Mouse (Mus musculus) hindbrain, embryonic 15.5 days (tissue): ENCODE results near the gene Nova2. TPM values are rescaled to one million over a fixed set of nuclear protein-coding genes. Genes with fewer than 3 reads are reported as not detected.

ENCODE experiments used
- ATAC-seq: fragments of 200-750 bp; cut with Nextera tagmentation; 2 replicates; pipeline ENCODE4 v1.8.0; 2017; ENCODE audit warnings: low read depth, moderate number of reproducible peaks, moderate TSS enrichment; ENCODE audit not compliant: low FRiP score
- H3K27ac ChIP-seq: fragments of 300-500 bp; sonication (generic); replicated peaks from 2 replicates; pipeline ENCODE4 v1.5.1; 2015; ENCODE audit warnings: mild to moderate bottlenecking, inconsistent platforms
- H3K27me3 ChIP-seq: fragments of 300-500 bp; sonication (generic); 2 replicates; pipeline ENCODE4 v1.6.1; 2015; ENCODE audit warnings: control low read depth, inconsistent platforms
- H3K36me3 ChIP-seq: fragments of 300-500 bp; sonication (generic); 2 replicates; pipeline ENCODE4 v1.6.1; 2015; ENCODE audit warnings: control low read depth, inconsistent platforms
- H3K4me1 ChIP-seq: fragments of 300-500 bp; sonication (generic); replicated peaks from 2 replicates; pipeline ENCODE4 v1.6.1; 2015; ENCODE audit warnings: control low read depth, inconsistent platforms
- H3K4me2 ChIP-seq: fragments of 300-500 bp; sonication (generic); 2 replicates; pipeline ENCODE4 v1.6.1; 2015; ENCODE audit warnings: moderate library complexity, mild to moderate bottlenecking, inconsistent platforms
- H3K4me3 ChIP-seq: fragments of 300-500 bp; sonication (generic); 2 replicates; pipeline ENCODE4 v1.5.1; 2015; ENCODE audit warnings: mild to moderate bottlenecking, inconsistent platforms
- H3K9ac ChIP-seq: fragments of 300-500 bp; sonication (generic); 2 replicates; pipeline ENCODE4 v1.6.1; 2015; ENCODE audit warnings: inconsistent platforms
- H3K9me3 ChIP-seq: fragments of 300-500 bp; sonication (generic); 2 replicates; pipeline ENCODE4 v1.6.1; 2016; ENCODE audit warnings: control low read depth, inconsistent platforms
- WGBS: fragments of 180-500 bp; shearing (Covaris S2); methylation state at CpG from one replicate; pipeline ENCODE4 v1.1.7; 2015; 5-methylcytosine and 5-hydroxymethylcytosine counted together
- polyA plus RNA-seq: library from polyadenylated mRNA; unstranded; fragments of >200 nt; fragmentation: Nextera tagmentation; extraction: Ambion mirVana; gene quantifications from 2 replicates; pipeline ENCODE4 v1.2.1, GENCODE M21; 2015

The Nova2 gene
- polyA plus RNA-seq, 1 experiment from 2014 or later = 12.5 TPM

GRCm38 (mm10) chr7:18990601-18991295 is 65.1 kb downstream of the Nova2 start, which contains the start of gene Mypop:
TSS of gene Mypop (plus strand) at chr7:18991245.
- Histone ChIP-seq H3K4me1 (peaks cover 47% of the 10 kb centered on the region), H3K27ac (peak within 1 kb of the TSS; percentile 96), H3K4me3 (peak within 1 kb of the TSS; percentile 63), H3K36me3 (no peaks in the 10 kb centered on the region), H3K9ac (peak within 1 kb of the TSS; percentile 56), H3K9me3 (no peaks in the 10 kb centered on the region), H3K27me3 (no peaks in the 10 kb centered on the region), H3K4me2 (peak within 1 kb of the TSS; percentile 87)
- ATAC-seq = peak; percentile 94
- WGBS = under 1% methylated on average over 37 of the region's 37 CpGs

GRCm38 (mm10) chr7:18991660-18992293 is 66.1 kb downstream of the Nova2 start:
- 0 out of 2 replicates have a peak, but pooled peaks have one; percentile 0 for ATAC-seq
- H3K4me3 ChIP-seq = peak overlapping the region; percentile 63
- no peaks in the 10 kb centered on the region for H3K27me3 ChIP-seq
- peaks cover 47% of the 10 kb centered on the region for H3K4me1 ChIP-seq
- H3K36me3 ChIP-seq = no peaks in the 10 kb centered on the region
- peak overlapping the region; percentile 87 for H3K4me2 ChIP-seq
- no peaks in the 10 kb centered on the region for H3K9me3 ChIP-seq
- WGBS = under 1% methylated on average over 51 of the region's 59 CpGs
- H3K27ac ChIP-seq = peak overlapping the region; percentile 96
- H3K9ac ChIP-seq = peak overlapping the region; percentile 56

GRCm38 (mm10) chr7:18992294-18992675 is 66.6 kb downstream of the Nova2 start:
- peak overlapping the region; percentile 87 for H3K4me2 ChIP-seq
- no peaks in the 10 kb centered on the region for H3K36me3 ChIP-seq
- WGBS = 2% methylated on average over 31 of the region's 31 CpGs
- H3K4me3 ChIP-seq = peak overlapping the region; percentile 63
- no peaks in the 10 kb centered on the region for H3K27me3 ChIP-seq
- H3K4me1 ChIP-seq = peaks cover 47% of the 10 kb centered on the region
- H3K9me3 ChIP-seq = no peaks in the 10 kb centered on the region
- no peak for ATAC-seq
- peak overlapping the region; percentile 96 for H3K27ac ChIP-seq
- H3K9ac ChIP-seq = peak overlapping the region; percentile 56

- Histone ChIP-seq H3K4me2 (peak overlapping the region; percentile 87), H3K27me3 (no peaks in the 10 kb centered on the region), H3K4me1 (peaks cover 47% of the 10 kb centered on the region), H3K9ac (peak overlapping the region; percentile 56), H3K9me3 (no peaks in the 10 kb centered on the region), H3K27ac (no peak overlapping the region), H3K36me3 (no peaks in the 10 kb centered on the region), H3K4me3 (peak overlapping the region; percentile 63)
- ATAC-seq = no peak
- WGBS = 81% methylated on average over 5 of the region's 5 CpGs
Observed at GRCm38 (mm10) chr7:18993036-18993435, 67.3 kb downstream of the Nova2 start.

GRCm38 (mm10) chr7:18998835-18999234 is 73.1 kb downstream of the Nova2 start:
- Histone ChIP-seq H3K4me3 (no peak overlapping the region), H3K9me3 (no peaks in the 10 kb centered on the region), H3K27ac (no peak overlapping the region), H3K4me2 (no peak overlapping the region), H3K9ac (no peak overlapping the region), H3K27me3 (no peaks in the 10 kb centered on the region), H3K36me3 (no peaks in the 10 kb centered on the region), H3K4me1 (peaks cover 35% of the 10 kb centered on the region)
- no peak for ATAC-seq
- WGBS = 37% methylated on average over 9 of the region's 9 CpGs

GRCm38 (mm10) chr7:19000421-19000820 is 74.7 kb downstream of the Nova2 start:
- Histone ChIP-seq H3K27ac (no peak overlapping the region), H3K4me3 (peak overlapping the region; percentile 24), H3K4me1 (peaks cover 31% of the 10 kb centered on the region), H3K27me3 (no peaks in the 10 kb centered on the region), H3K9me3 (no peaks in the 10 kb centered on the region), H3K36me3 (peaks cover 1% of the 10 kb centered on the region; the same call in 1 of the 2 replicates), H3K4me2 (peak overlapping the region; percentile 45), H3K9ac (peak overlapping the region; percentile 15; the same call in 1 of the 2 replicates)
- 50% methylated on average over 10 of the region's 10 CpGs for WGBS
- ATAC-seq = no peak

GRCm38 (mm10) chr7:19001066-19001806 is 75.5 kb downstream of the Nova2 start:
- Histone ChIP-seq H3K27me3 (no peaks in the 10 kb centered on the region), H3K4me2 (peak overlapping the region; percentile 45), H3K4me1 (peaks cover 38% of the 10 kb centered on the region), H3K4me3 (peak overlapping the region; percentile 24), H3K9ac (no peak overlapping the region; the same call in 1 of the 2 replicates), H3K36me3 (peaks cover 9% of the 10 kb centered on the region), H3K9me3 (no peaks in the 10 kb centered on the region), H3K27ac (no peak overlapping the region)
- 44% methylated on average over 17 of the region's 18 CpGs for WGBS
- ATAC-seq = no peak

- Histone ChIP-seq H3K4me2 (no peak overlapping the region), H3K4me1 (peaks cover 43% of the 10 kb centered on the region), H3K27ac (peak overlapping the region; percentile 73; the same call in 1 of the 2 replicates), H3K36me3 (peaks cover 9% of the 10 kb centered on the region), H3K9me3 (no peaks in the 10 kb centered on the region), H3K9ac (no peak overlapping the region), H3K4me3 (no peak overlapping the region), H3K27me3 (no peaks in the 10 kb centered on the region)
- 78% methylated on average over 3 of the region's 3 CpGs for WGBS
- no peak for ATAC-seq
Observed at GRCm38 (mm10) chr7:19001807-19002085, 76.1 kb downstream of the Nova2 start.

- no peaks in the 10 kb centered on the region for H3K9me3 ChIP-seq
- no peaks in the 10 kb centered on the region for H3K27me3 ChIP-seq
- H3K4me3 ChIP-seq = peak overlapping the region; percentile 43
- H3K9ac ChIP-seq = peak overlapping the region; percentile 66; the same call in 1 of the 2 replicates
- ATAC-seq = no peak
- peaks cover 12% of the 10 kb centered on the region for H3K36me3 ChIP-seq
- peaks cover 46% of the 10 kb centered on the region for H3K4me1 ChIP-seq
- WGBS = 46% methylated on average over 4 of the region's 4 CpGs
- H3K4me2 ChIP-seq = peak overlapping the region; percentile 74
- H3K27ac ChIP-seq = peak overlapping the region; percentile 73
Observed at GRCm38 (mm10) chr7:19002115-19002514, 76.4 kb downstream of the Nova2 start.

GRCm38 (mm10) chr7:19002848-19003498 is 77.3 kb downstream of the Nova2 start:
- Histone ChIP-seq H3K27me3 (no peaks in the 10 kb centered on the region), H3K4me1 (peaks cover 51% of the 10 kb centered on the region), H3K27ac (peak overlapping the region; percentile 73), H3K4me3 (peak overlapping the region; percentile 43), H3K4me2 (peak overlapping the region; percentile 74), H3K9me3 (no peaks in the 10 kb centered on the region), H3K9ac (peak overlapping the region; percentile 66), H3K36me3 (peaks cover 13% of the 10 kb centered on the region)
- 1% methylated on average over 17 of the region's 17 CpGs for WGBS
- peak; percentile 49 for ATAC-seq

GRCm38 (mm10) chr7:19003902-19004630 is 78.4 kb downstream of the Nova2 start, which contains the start of gene Irf2bp1:
TSS of gene Irf2bp1 (plus strand) at chr7:19004044.
- Histone ChIP-seq H3K27me3 (no peaks in the 10 kb centered on the region), H3K27ac (peak within 1 kb of the TSS; percentile 94), H3K9me3 (no peaks in the 10 kb centered on the region), H3K36me3 (peaks cover 13% of the 10 kb centered on the region), H3K4me3 (peak within 1 kb of the TSS; percentile 85), H3K9ac (peak within 1 kb of the TSS; percentile 95), H3K4me2 (peak within 1 kb of the TSS; percentile 97), H3K4me1 (peaks cover 51% of the 10 kb centered on the region)
- WGBS = under 1% methylated on average over 75 of the region's 90 CpGs
- peak; percentile 65 for ATAC-seq
